Mouse (Mus musculus) heart, postnatal 0 days (tissue): ENCODE data around the gene Atxn7l3. TPM values are rescaled to one million over a fixed set of nuclear protein-coding genes. Genes with fewer than 3 reads are reported as not detected.

Source experiments
- ATAC-seq: fragments of 200-750 bp; cut with Nextera tagmentation; 2 replicates; pipeline ENCODE4 v1.8.0; 2017; ENCODE audit warnings: low read depth, moderate number of reproducible peaks, moderate library complexity; ENCODE audit not compliant: insufficient read depth
- DNase-seq: peaks from one replicate; pipeline ENCODE4 v3.0.0-alpha.2; 2016; ENCODE audit warnings: low spot score
- H3K27ac ChIP-seq: fragments of 300-500 bp; sonication (generic); 2 replicates; pipeline ENCODE4 v1.5.1; 2014; ENCODE audit warnings: low read depth, mild to moderate bottlenecking
- H3K27me3 ChIP-seq: fragments of 300-500 bp; sonication (generic); 2 replicates; pipeline ENCODE4 v1.6.1; 2014; ENCODE audit warnings: low read length, mixed read lengths; ENCODE audit not compliant: control insufficient read depth, insufficient read depth
- H3K36me3 ChIP-seq: fragments of 300-500 bp; sonication (generic); replicated peaks from 2 replicates; pipeline ENCODE4 v1.6.1; 2014; ENCODE audit warnings: low read length, mixed read lengths; ENCODE audit not compliant: control insufficient read depth, insufficient read depth
- H3K4me1 ChIP-seq: fragments of 300-500 bp; sonication (generic); 2 replicates; pipeline ENCODE4 v1.6.1; 2014; ENCODE audit warnings: antibody characterized with exemption; ENCODE audit not compliant: control insufficient read depth, insufficient read depth
- H3K4me2 ChIP-seq: fragments of 300-500 bp; sonication (generic); 2 replicates; pipeline ENCODE4 v1.6.1; 2014; ENCODE audit warnings: low read depth, mild to moderate bottlenecking, low read length, moderate library complexity
- H3K4me3 ChIP-seq: fragments of 300-500 bp; sonication (generic); 2 replicates; pipeline ENCODE4 v1.5.1; 2014; ENCODE audit warnings: low read depth, low read length
- H3K9ac ChIP-seq: fragments of 300-500 bp; sonication (generic); replicated peaks from 2 replicates; pipeline ENCODE4 v1.6.1; 2014; ENCODE audit warnings: low read depth, low read length, mixed read lengths
- H3K9me3 ChIP-seq: fragments of 300-500 bp; sonication (generic); replicated peaks from 2 replicates; pipeline ENCODE4 v1.6.1; 2016; ENCODE audit warnings: low read length; ENCODE audit not compliant: control insufficient read depth
- CTCF ChIP-seq: IDR thresholded peaks from 2 replicates; pipeline ENCODE4 v1.5.1; 2016; ENCODE audit warnings: antibody characterized with exemption, control low read depth, low read depth
- EP300 ChIP-seq: IDR thresholded peaks from 2 replicates; pipeline ENCODE4 v1.6.1; 2016; ENCODE audit warnings: antibody characterized with exemption, low read depth
- WGBS: fragments of 180-500 bp; shearing (Covaris S2); extraction: QIAGEN DNeasy Blood & Tissue Kit; methylation state at CpG from one replicate; pipeline ENCODE4 v1.1.7; 2014; 5-methylcytosine and 5-hydroxymethylcytosine counted together
- polyA plus RNA-seq: library from polyadenylated mRNA; unstranded; fragments of >200 nt; fragmentation: Nextera tagmentation; extraction: Ambion mirVana; gene quantifications from 2 replicates; pipeline ENCODE4 v1.2.1, GENCODE M21; 2015
- total RNA-seq: library from RNA; depleted of rRNA; stranded (reverse); fragments of >200 nt; gene quantifications from 2 replicates; pipeline ENCODE4 v1.2.3, GENCODE M21; 2014; ENCODE audit warnings: low replicate concordance

Gene Atxn7l3
- total and polyA plus RNA-seq, 2 experiments from 2014 or later = 5.4 to 36.2 TPM

GRCm38 (mm10) chr11:102266631-102267355 lies 29.6 kb downstream of the Atxn7l3 start:
- Histone ChIP-seq H3K9ac (no peak overlapping the region), H3K27ac (no peak overlapping the region), H3K4me2 (no peak overlapping the region), H3K9me3 (no peaks in the 10 kb centered on the region), H3K4me1 (no peaks in the 10 kb centered on the region), H3K27me3 (no peaks in the 10 kb centered on the region), H3K4me3 (no peak overlapping the region), H3K36me3 (peaks cover 6% of the 10 kb centered on the region; the same call in 1 of the 2 replicates)
- DNase-seq (no peak), ATAC-seq (no peak)
- WGBS = 85% methylated on average over 8 of the region's 8 CpGs
- TF ChIP-seq CTCF (no peak), EP300 (no peak)

- Histone ChIP-seq H3K27ac (no peak overlapping the region), H3K27me3 (no peaks in the 10 kb centered on the region), H3K4me2 (no peak overlapping the region), H3K9me3 (no peaks in the 10 kb centered on the region), H3K4me3 (no peak overlapping the region), H3K36me3 (peaks cover 10% of the 10 kb centered on the region; the same call in 1 of the 2 replicates), H3K4me1 (no peaks in the 10 kb centered on the region), H3K9ac (no peak overlapping the region)
- 72% methylated on average over 14 of the region's 14 CpGs for WGBS
- TF ChIP-seq CTCF = no peak
- TF ChIP-seq EP300 = no peak
- no peak for DNase-seq
- no peak for ATAC-seq
Observed at GRCm38 (mm10) chr11:102265816-102266215, 30.6 kb downstream of the Atxn7l3 start.

- DNase-seq (no peak), ATAC-seq (no peak)
- no peaks in the 10 kb centered on the region for H3K9me3 ChIP-seq
- H3K27me3 ChIP-seq = no peaks in the 10 kb centered on the region
- 93% methylated on average over 7 of the region's 7 CpGs for WGBS
- H3K36me3 ChIP-seq = peaks cover 21% of the 10 kb centered on the region
- no peak overlapping the region for H3K4me3 ChIP-seq
- no peak overlapping the region for H3K4me2 ChIP-seq
- no peak overlapping the region for H3K9ac ChIP-seq
- H3K27ac ChIP-seq = no peak overlapping the region
- TF ChIP-seq EP300 = no peak
- no peak for TF ChIP-seq CTCF
- H3K4me1 ChIP-seq = no peaks in the 10 kb centered on the region
Observed at GRCm38 (mm10) chr11:102263211-102263610, 33.2 kb downstream of the Atxn7l3 start.

- Histone ChIP-seq H3K4me3 (no peak overlapping the region), H3K36me3 (peaks cover 28% of the 10 kb centered on the region)
Observed at GRCm38 (mm10) chr11:102258521-102258920, 37.9 kb downstream of the Atxn7l3 start.

GRCm38 (mm10) chr11:102258095-102258494 lies 38.3 kb downstream of the Atxn7l3 start:
- H3K9ac ChIP-seq = no peak overlapping the region
- H3K27ac ChIP-seq = no peak overlapping the region
- DNase-seq (no peak), ATAC-seq (no peak)
- no peaks in the 10 kb centered on the region for H3K9me3 ChIP-seq
- no peak overlapping the region for H3K4me3 ChIP-seq
- H3K4me2 ChIP-seq = no peak overlapping the region
- TF ChIP-seq CTCF (no peak), EP300 (no peak)
- H3K27me3 ChIP-seq = no peaks in the 10 kb centered on the region
- H3K36me3 ChIP-seq = peaks cover 28% of the 10 kb centered on the region
- H3K4me1 ChIP-seq = peaks cover 7% of the 10 kb centered on the region
- 75% methylated on average over 6 of the region's 6 CpGs for WGBS

More at GRCm38 (mm10) chr11:102258521-102258920, 37.9 kb downstream of the Atxn7l3 start:
- peaks cover 7% of the 10 kb centered on the region for H3K4me1 ChIP-seq
- DNase-seq = no peak
- H3K27me3 ChIP-seq = no peaks in the 10 kb centered on the region
- TF ChIP-seq EP300 (no peak), CTCF (no peak)
- ATAC-seq = no peak
- 90% methylated on average over 3 of the region's 3 CpGs for WGBS
- H3K27ac ChIP-seq = no peak overlapping the region
- H3K9ac ChIP-seq = no peak overlapping the region
- no peak overlapping the region for H3K4me2 ChIP-seq
- H3K9me3 ChIP-seq = no peaks in the 10 kb centered on the region

- 57% methylated on average over 8 of the region's 9 CpGs for WGBS
- H3K36me3 ChIP-seq = peaks cover 28% of the 10 kb centered on the region
- ATAC-seq = no peak
- H3K27ac ChIP-seq = no peak overlapping the region
- TF ChIP-seq CTCF (peak; percentile 43), EP300 (no peak)
- no peak overlapping the region for H3K9ac ChIP-seq
- H3K4me3 ChIP-seq = no peak overlapping the region
- H3K4me1 ChIP-seq = peaks cover 7% of the 10 kb centered on the region
- no peaks in the 10 kb centered on the region for H3K27me3 ChIP-seq
- DNase-seq = no peak
- H3K4me2 ChIP-seq = no peak overlapping the region
- H3K9me3 ChIP-seq = no peaks in the 10 kb centered on the region
Observed at GRCm38 (mm10) chr11:102257514-102257913, 38.9 kb downstream of the Atxn7l3 start.
